Mouse (Mus musculus) heart, postnatal 0 days (tissue): Measurements from ENCODE around the gene Mecom.

Experiments used
- CTCF ChIP-seq: IDR thresholded peaks from 2 replicates; pipeline ENCODE4 v1.5.1; 2016; ENCODE audit warnings: antibody characterized with exemption, control low read depth, low read depth
- EP300 ChIP-seq: IDR thresholded peaks from 2 replicates; pipeline ENCODE4 v1.6.1; 2016; ENCODE audit warnings: antibody characterized with exemption, low read depth

GRCm38 (mm10) chr3:30441646-30442045, 106.2 kb downstream of the Mecom start:
- TF ChIP-seq CTCF (no peak), EP300 (no peak)
